Mouse (Mus musculus) liver, postnatal 0 days (tissue): ENCODE data around the gene Gabarap.

Experiments used
- CTCF ChIP-seq: sonication (generic); IDR thresholded peaks from 2 replicates; pipeline ENCODE4 v1.5.1; 2016; ENCODE audit warnings: antibody characterized with exemption, low read depth
- EP300 ChIP-seq: IDR thresholded peaks from 2 replicates; pipeline ENCODE4 v1.6.1; 2016; ENCODE audit warnings: antibody characterized with exemption, low read depth, mild to moderate bottlenecking

GRCm38 (mm10) chr11:70005521-70005920 lies 14.6 kb downstream of the Gabarap start:
- TF ChIP-seq CTCF (peak; percentile 66), EP300 (no peak)
